Comparison of ENCODE assay signal across 8 mouse cellular contexts in the genomic region with DNA sequence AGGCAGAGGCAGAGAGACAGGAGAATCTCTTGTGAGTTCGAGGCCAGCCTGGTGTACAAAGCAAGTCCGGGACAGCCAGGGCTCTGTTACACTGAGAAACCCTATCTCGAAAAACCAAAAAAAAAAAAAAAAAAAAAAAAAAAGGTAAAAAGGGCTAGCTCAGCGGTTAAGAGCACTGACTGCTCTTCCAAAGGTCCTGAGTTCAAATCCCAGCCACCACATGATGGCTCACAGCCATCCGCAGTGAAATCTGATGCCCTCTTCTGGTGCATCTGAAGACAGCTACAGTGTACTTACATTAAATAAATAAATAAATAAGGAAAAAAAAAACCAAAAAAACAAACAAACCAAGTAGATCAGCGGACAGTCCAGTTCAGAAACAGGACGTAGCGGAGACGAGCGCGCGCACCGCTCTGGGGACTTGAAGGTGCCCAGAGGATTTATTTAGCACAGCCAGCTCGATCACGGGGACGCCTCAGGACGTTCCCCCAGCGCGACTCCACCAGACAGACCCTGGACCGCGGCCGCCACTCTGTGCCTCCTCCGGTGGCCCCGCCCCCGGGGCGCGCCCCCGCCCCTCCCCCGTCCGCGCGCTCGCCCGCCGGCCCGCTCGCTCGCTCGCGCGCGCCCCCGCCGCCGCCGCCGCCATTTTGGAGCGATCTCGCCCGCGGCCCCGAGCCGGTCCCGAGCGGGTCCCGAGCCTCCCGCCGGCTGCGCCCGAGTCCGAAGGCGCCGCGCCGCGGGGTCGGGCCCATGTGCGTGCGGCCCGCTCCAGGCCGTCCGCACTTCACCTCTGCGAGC. TPM values are rescaled to one million over a fixed set of nuclear protein-coding genes. Genes with fewer than 3 reads are reported as not detected.
A peak's percentile ranks its signal among the peaks of the same experiment; 100 is the strongest.
DNase-seq lines count a peak whose midpoint lies in the region; ATAC-seq and TF ChIP-seq lines count a peak whose summit lies in the region.

A gene (plus strand): TSS at position 639 of the 801 bp plus-strand sequence.

- peak within 1 kb of the TSS; percentile 85 for H3K4me2 ChIP-seq in lung, embryonic 14.5 days

- H3K27ac ChIP-seq in lung, embryonic 14.5 days (ENCODE audit: low read depth): peak within 1 kb of the TSS; percentile 89

- H3K9me3 ChIP-seq in lung, embryonic 14.5 days (ENCODE audit: low read depth, low read length): no peaks in the 10 kb centered on the region

- peak; percentile 30; the same call in 1 of the 2 replicates for TF ChIP-seq CTCF in lung, embryonic 14.5 days (IDR thresholded peaks at IDR 0.05; ENCODE audit: low read depth)

- 4% methylated on average over 35 of the region's 73 CpGs for WGBS in lung, embryonic 14.5 days

- H3K36me3 ChIP-seq in lung, embryonic 14.5 days (ENCODE audit: insufficient read depth): peaks cover 6% of the 10 kb centered on the region; the same call in 1 of the 2 replicates

- H3K27me3 ChIP-seq in lung, embryonic 14.5 days (ENCODE audit: insufficient read depth, low read length): no peaks in the 10 kb centered on the region

- ATAC-seq in lung, embryonic 14.5 days (ENCODE audit: insufficient read depth): peak; percentile 88
- ATAC-seq in neutrophil, adult 5-6 weeks (ENCODE audit: extremely low read depth, insufficient number of reproducible peaks, low FRiP score, poor library complexity, severe bottlenecking): peak; percentile 60

- DNase-seq in MEL-GATA-1-ER (ENCODE audit: extremely low read depth, low read depth): peak; percentile 59
- DNase-seq in cerebellum, adult 8-10 months: peak; percentile 79
- DNase-seq in forelimb bud, embryonic 11.5 days (ENCODE audit: low read depth, low spot score): peak; percentile 72
- DNase-seq in heart, postnatal 4 days: peak; percentile 88
- DNase-seq in layer of hippocampus, adult 8-10 months (ENCODE audit: low spot score in 2 of 2): peak; percentile 57 to 61
- DNase-seq in lung, embryonic 14.5 days: peak; percentile 87
- DNase-seq in testis, postnatal 14 days (ENCODE audit: low spot score): peak; percentile 85

- H3K4me1 ChIP-seq in lung, embryonic 14.5 days (ENCODE audit: insufficient read depth): no peaks in the 10 kb centered on the region

- H3K9ac ChIP-seq in lung, embryonic 14.5 days: peak within 1 kb of the TSS; percentile 92

- peak within 1 kb of the TSS; percentile 94 for H3K4me3 ChIP-seq in lung, embryonic 14.5 days (ENCODE audit: low read depth, low read length)

RNA-seq across cellular contexts. Expression of the gene that starts here (rescaled TPM):
- total RNA-seq in heart, postnatal 4 days (2021): 10 to 100 TPM; 51.4 to 54.7 TPM
- 100 to 1,000 TPM; 147 to 171 (median 157) TPM for total RNA-seq in layer of hippocampus, adult 8-10 months (2022)
- polyA plus RNA-seq in lung, embryonic 14.5 days (2014; fragmentation: Nextera tagmentation; extraction: Ambion mirVana): 25.6 and 27.8 TPM in 2 replicates
- total RNA-seq in neutrophil, adult 5-6 weeks (2017): 40.1 and 41.9 TPM in 2 replicates

Comparison
In these comparisons a context has a peak if more than half of its experiments do, and no peak if none do; other contexts are left out.
1. Peak in every context shown above with its lines: DNase-seq, ATAC-seq, H3K4me3 ChIP-seq and H3K27ac ChIP-seq.